Mouse (Mus musculus) liver, postnatal 0 days (tissue): ENCODE data around the gene Atp1a1.

Source experiments
- CTCF ChIP-seq: sonication (generic); IDR thresholded peaks from 2 replicates; pipeline ENCODE4 v1.5.1; 2016; ENCODE audit warnings: antibody characterized with exemption, low read depth
- EP300 ChIP-seq: IDR thresholded peaks from 2 replicates; pipeline ENCODE4 v1.6.1; 2016; ENCODE audit warnings: antibody characterized with exemption, low read depth, mild to moderate bottlenecking

DNA sequence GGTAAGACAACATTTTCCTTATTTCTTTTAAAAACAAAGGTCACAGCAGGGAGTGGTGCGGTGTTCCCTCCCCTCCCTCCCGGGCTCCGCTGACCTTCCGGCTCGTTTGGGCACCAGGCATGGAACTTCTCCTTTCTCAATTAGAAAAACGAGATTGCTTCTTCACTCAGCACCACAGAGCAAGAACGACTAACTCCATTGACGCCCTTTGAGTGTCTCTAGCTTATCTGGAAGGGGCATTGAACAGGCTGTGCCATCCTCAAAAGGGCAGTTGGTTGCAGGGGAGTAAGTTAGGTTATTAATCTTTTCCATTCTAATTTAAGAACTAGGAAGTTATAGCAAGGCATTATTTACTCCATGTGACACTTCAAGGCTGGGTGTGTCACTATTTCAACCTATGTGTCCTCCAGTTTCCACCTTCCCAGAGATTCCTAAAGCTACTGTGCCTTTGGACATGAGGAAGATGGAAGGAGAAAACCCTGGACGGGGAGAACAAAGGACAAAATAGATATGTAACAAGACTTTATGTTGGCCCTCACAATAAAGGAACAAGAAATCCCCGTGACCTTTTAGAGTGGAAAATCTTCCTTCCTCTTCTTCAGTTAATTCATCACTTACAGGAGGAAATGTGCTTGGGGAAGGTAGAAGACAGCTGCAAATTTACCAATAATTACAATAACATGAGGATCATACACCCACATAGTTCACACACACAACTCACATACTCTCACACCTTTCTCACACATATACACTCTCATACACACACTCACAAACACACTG lies 7.0 kb downstream of the Atp1a1 start:
- TF ChIP-seq EP300 (peak; percentile 61; the same call in 1 of the 2 replicates), CTCF (no peak)
